26 mouse cellular contexts compared by ENCODE assay signal in the genomic region with DNA sequence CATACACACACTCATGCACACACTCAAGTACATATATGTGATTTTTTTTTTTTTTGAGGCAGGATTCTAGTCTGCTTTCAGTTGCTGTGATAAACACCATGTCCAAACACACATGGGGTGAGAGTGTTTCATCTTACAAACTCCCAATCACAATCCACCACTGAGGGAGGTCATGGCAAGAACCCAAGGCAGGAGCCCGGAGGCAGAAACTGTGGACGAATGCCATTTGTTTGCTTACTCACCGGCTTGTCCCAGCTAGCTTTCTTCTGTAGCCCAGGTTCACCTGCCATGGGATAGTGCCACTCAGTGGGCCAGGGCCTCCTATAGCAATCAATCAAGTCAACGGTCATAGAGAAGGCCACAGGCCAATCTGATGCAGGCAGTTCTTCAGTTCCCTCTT.
DNase-seq lines count a peak whose midpoint lies in the region; ATAC-seq and TF ChIP-seq lines count a peak whose summit lies in the region.
"Had no signal": no experiment of that assay in that cellular context is flagged by ENCODE, and none has a peak within 500 bp of the region (broad histone marks: within the 10 kb centered on the region; RNA-seq: fewer than 3 reads in every experiment).

No protein-coding gene starts in this region.

- H3K9ac ChIP-seq in liver, postnatal 0 days (replicated peaks): no peak overlapping the region
- no peak overlapping the region for H3K9ac ChIP-seq in liver, embryonic 12.5 days
- H3K9ac ChIP-seq: embryonic facial prominence, embryonic 13.5 days; embryonic facial prominence, embryonic 15.5 days; forebrain, embryonic 12.5 days had no signal

- 65% methylated on average over 4 of the region's 4 CpGs for WGBS in liver, postnatal 0 days (ENCODE audit: insufficient replicate concordance)
- 76% methylated on average over 4 of the region's 4 CpGs for WGBS in liver, embryonic 12.5 days (ENCODE audit: insufficient replicate concordance)

- H3K4me1 ChIP-seq in liver, postnatal 0 days (ENCODE audit: insufficient read depth): 0 out of 2 replicates have a peak, but pooled peaks cover 2% of the 10 kb centered on the region
- no peaks in the 10 kb centered on the region for H3K4me1 ChIP-seq in liver, embryonic 12.5 days

- H3K4me3 ChIP-seq in liver, postnatal 0 days (ENCODE audit: low read depth, low read length): no peak overlapping the region
- H3K4me3 ChIP-seq in liver, embryonic 12.5 days: no peak overlapping the region
- H3K4me3 ChIP-seq: embryonic facial prominence, embryonic 13.5 days; embryonic facial prominence, embryonic 15.5 days; erythroblast, embryonic 14.5 days; forebrain, embryonic 10.5 days; forebrain, embryonic 12.5 days had no signal

- no peak overlapping the region for H3K4me2 ChIP-seq in liver, postnatal 0 days (ENCODE audit: low read depth, low read length)
- H3K4me2 ChIP-seq in liver, embryonic 12.5 days: no peak overlapping the region
- H3K4me2 ChIP-seq: embryonic facial prominence, embryonic 13.5 days; embryonic facial prominence, embryonic 15.5 days; forebrain, embryonic 12.5 days had no signal

- DNase-seq in adrenal gland, adult 2 months: peak; percentile 53
- no peak for DNase-seq in adrenal gland, postnatal 4 days (ENCODE audit: low spot score in 2 of 2)
- peak; percentile 48 for DNase-seq in adrenal gland, postnatal 10 days
- no peak for DNase-seq in adrenal gland, adult 18-20 months (ENCODE audit: low spot score in 2 of 2)
- DNase-seq in liver, postnatal 0 days: peak; percentile 19
- DNase-seq in adrenal gland, postnatal 14 days: peak; percentile 56
- no peak for DNase-seq in MN1 (ENCODE audit: low spot score)
- DNase-seq: B cell, adult 2 months; cerebellum, adult 11 months; cerebellum, adult 18-20 months; cerebellum, adult 8-10 months; cerebellum, adult 9-11 months; cerebellum, postnatal 14 days; cerebellum, postnatal 36 days; embryo, embryonic 11 days had no signal

- ATAC-seq in liver, postnatal 0 days: no peak
- no peak for ATAC-seq in liver, embryonic 12.5 days
- ATAC-seq: CD4-positive, CD25-positive, alpha-beta regulatory T cell, adult 4 months; forebrain, embryonic 14.5 days; forebrain, embryonic 16.5 days had no signal

- TF ChIP-seq EP300 in liver, postnatal 0 days (IDR thresholded peaks at IDR 0.05; ENCODE audit: low read depth): no peak

- no peak overlapping the region for H3K27ac ChIP-seq in liver, postnatal 0 days (ENCODE audit: low read depth)
- no peak overlapping the region for H3K27ac ChIP-seq in liver, embryonic 12.5 days
- H3K27ac ChIP-seq: embryonic facial prominence, embryonic 13.5 days; embryonic facial prominence, embryonic 15.5 days; forebrain, embryonic 10.5 days; forebrain, embryonic 12.5 days had no signal

- H3K36me3 ChIP-seq in liver, postnatal 0 days (replicated peaks; ENCODE audit: insufficient read depth, low read length): no peaks in the 10 kb centered on the region
- 0 out of 2 replicates have a peak, but pooled peaks cover 2% of the 10 kb centered on the region for H3K36me3 ChIP-seq in liver, embryonic 12.5 days
- H3K36me3 ChIP-seq: embryonic facial prominence, embryonic 15.5 days had no signal

- no peaks in the 10 kb centered on the region for H3K9me3 ChIP-seq in liver, postnatal 0 days (ENCODE audit: low read length)
- H3K9me3 ChIP-seq in liver, embryonic 12.5 days (replicated peaks): no peaks in the 10 kb centered on the region
- H3K9me3 ChIP-seq: embryonic facial prominence, embryonic 13.5 days; embryonic facial prominence, embryonic 15.5 days; forebrain, embryonic 10.5 days; forebrain, embryonic 12.5 days; G1E had no signal

- TF ChIP-seq CTCF in liver, postnatal 0 days (IDR thresholded peaks at IDR 0.05; ENCODE audit: low read depth): no peak

- H3K27me3 ChIP-seq in liver, postnatal 0 days (ENCODE audit: insufficient read depth, low read length): no peaks in the 10 kb centered on the region
- no peaks in the 10 kb centered on the region for H3K27me3 ChIP-seq in liver, embryonic 12.5 days (replicated peaks)
- H3K27me3 ChIP-seq: CH12.LX; embryonic facial prominence, embryonic 13.5 days; embryonic facial prominence, embryonic 15.5 days; forebrain, embryonic 12.5 days had no signal

Comparison
In these comparisons a context has a peak if more than half of its experiments do, and no peak if none do; other contexts are left out.
1. DNase-seq: peak in adrenal gland, adult 2 months (single experiment), adrenal gland, postnatal 10 days (single experiment), liver, postnatal 0 days (single experiment) and adrenal gland, postnatal 14 days (single experiment); none in adrenal gland, postnatal 4 days (0 of 2), adrenal gland, adult 18-20 months (0 of 2) and MN1 (single experiment).